Mouse (Mus musculus) stomach, embryonic 16.5 days (tissue): ENCODE measurements around the gene Wdr27. TPM values are rescaled to one million over a fixed set of nuclear protein-coding genes. Genes with fewer than 3 reads are reported as not detected.
"Not testable (repeated sequence)": the region's sequence is repeated elsewhere in the genome, so short reads cannot be mapped to it uniquely, and the experiment has no call there.

Experiments
- ATAC-seq: fragments of 200-750 bp; cut with Nextera tagmentation; 2 replicates; pipeline ENCODE4 v1.8.0; 2017; ENCODE audit warnings: moderate number of reproducible peaks, moderate TSS enrichment; ENCODE audit not compliant: insufficient read depth, low FRiP score
- H3K27ac ChIP-seq: fragments of 300-500 bp; sonication (generic); 2 replicates; pipeline ENCODE4 v1.5.1; 2014; ENCODE audit warnings: low read length
- H3K27me3 ChIP-seq: fragments of 300-500 bp; sonication (generic); 2 replicates; pipeline ENCODE4 v1.6.1; 2014; ENCODE audit warnings: low read length, control low read depth, mixed read lengths; ENCODE audit not compliant: control insufficient read depth, insufficient read depth
- H3K36me3 ChIP-seq: fragments of 300-500 bp; sonication (generic); 2 replicates; pipeline ENCODE4 v1.6.1; 2014; ENCODE audit warnings: low read length; ENCODE audit not compliant: control insufficient read depth, insufficient read depth
- H3K4me1 ChIP-seq: fragments of 300-500 bp; sonication (generic); 2 replicates; pipeline ENCODE4 v1.6.1; 2014; ENCODE audit warnings: low read length, control low read depth, mixed read lengths; ENCODE audit not compliant: control insufficient read depth, insufficient read depth
- H3K4me2 ChIP-seq: fragments of 300-500 bp; sonication (generic); 2 replicates; pipeline ENCODE4 v1.6.1; 2014; ENCODE audit warnings: low read depth, low read length, mixed read lengths
- H3K4me3 ChIP-seq: fragments of 300-500 bp; sonication (generic); replicated peaks from 2 replicates; pipeline ENCODE4 v1.5.1; 2014; ENCODE audit warnings: mild to moderate bottlenecking, low read length
- H3K9ac ChIP-seq: fragments of 300-500 bp; sonication (generic); 2 replicates; pipeline ENCODE4 v1.6.1; 2014; ENCODE audit warnings: low read length
- H3K9me3 ChIP-seq: fragments of 300-500 bp; sonication (generic); replicated peaks from 2 replicates; pipeline ENCODE4 v1.6.1; 2016; ENCODE audit warnings: low read length, control low read depth; ENCODE audit not compliant: control insufficient read depth
- WGBS: fragments of 180-500 bp; shearing (Covaris S2); extraction: QIAGEN DNeasy Blood & Tissue Kit; methylation state at CpG from one replicate; pipeline ENCODE4 v1.1.7; 2014; 5-methylcytosine and 5-hydroxymethylcytosine counted together
- polyA plus RNA-seq: library from polyadenylated mRNA; unstranded; fragments of >200 nt; fragmentation: Nextera tagmentation; extraction: Ambion mirVana; gene quantifications from 2 replicates; pipeline ENCODE4 v1.2.1, GENCODE M21; 2015

The Wdr27 gene
- polyA plus RNA-seq, 1 experiment from 2014 or later, result 6.2 TPM

DNA sequence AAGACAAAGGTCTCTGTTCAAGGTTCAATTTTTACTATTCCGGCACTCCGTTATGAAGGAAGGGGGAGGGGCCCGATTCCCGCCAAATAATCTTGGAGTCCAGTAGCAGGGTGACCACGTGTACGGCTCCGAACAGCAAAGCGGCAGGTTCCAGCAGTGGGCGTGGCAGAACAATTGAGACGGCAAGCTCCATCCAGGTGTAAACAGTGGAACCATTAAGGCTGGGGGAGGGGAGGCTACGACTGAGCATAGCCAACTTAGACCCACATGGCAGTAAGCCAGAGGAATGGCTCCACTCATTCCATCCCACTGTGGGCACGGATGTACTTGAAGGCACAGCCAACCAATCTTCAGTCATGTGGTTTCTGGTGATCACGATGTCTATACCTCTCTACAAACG is 7.7 kb downstream of the Wdr27 start:
- H3K27ac ChIP-seq, H3K4me1 ChIP-seq, H3K9ac ChIP-seq, H3K4me2 ChIP-seq, H3K9me3 ChIP-seq, ATAC-seq, H3K36me3 ChIP-seq, H3K4me3 ChIP-seq, H3K27me3 ChIP-seq: not testable (repeated sequence)
- 72% methylated on average over 12 of the region's 14 CpGs for WGBS

DNA sequence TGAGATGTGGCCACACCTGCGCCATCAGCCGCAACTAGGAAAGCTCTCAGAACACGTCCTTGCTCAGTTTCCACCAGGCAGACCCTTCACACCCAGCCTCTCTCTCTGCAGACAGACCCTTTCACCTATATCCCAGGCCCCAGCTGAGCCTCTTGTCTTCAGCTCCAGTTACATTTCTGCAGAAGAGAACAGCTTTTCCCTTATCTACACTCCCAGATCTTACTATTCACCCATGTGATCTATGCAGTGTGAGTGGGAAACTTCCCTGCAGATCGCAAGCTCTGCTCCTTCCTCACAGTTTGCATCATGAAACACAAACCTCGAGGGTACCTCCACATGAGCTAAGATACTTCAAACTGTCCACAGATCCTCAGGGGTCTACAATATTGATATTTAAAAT is 11.5 kb downstream of the Wdr27 start:
- no peak overlapping the region for H3K9ac ChIP-seq
- 85% methylated on average over 5 of the region's 5 CpGs for WGBS
- H3K27me3 ChIP-seq, result no peaks in the 10 kb centered on the region
- no peak overlapping the region for H3K4me2 ChIP-seq
- H3K27ac ChIP-seq, result no peak overlapping the region
- no peak for ATAC-seq
- H3K36me3 ChIP-seq, result no peaks in the 10 kb centered on the region
- H3K4me3 ChIP-seq, result no peak overlapping the region
- H3K9me3 ChIP-seq, result no peaks in the 10 kb centered on the region
- no peaks in the 10 kb centered on the region for H3K4me1 ChIP-seq

DNA sequence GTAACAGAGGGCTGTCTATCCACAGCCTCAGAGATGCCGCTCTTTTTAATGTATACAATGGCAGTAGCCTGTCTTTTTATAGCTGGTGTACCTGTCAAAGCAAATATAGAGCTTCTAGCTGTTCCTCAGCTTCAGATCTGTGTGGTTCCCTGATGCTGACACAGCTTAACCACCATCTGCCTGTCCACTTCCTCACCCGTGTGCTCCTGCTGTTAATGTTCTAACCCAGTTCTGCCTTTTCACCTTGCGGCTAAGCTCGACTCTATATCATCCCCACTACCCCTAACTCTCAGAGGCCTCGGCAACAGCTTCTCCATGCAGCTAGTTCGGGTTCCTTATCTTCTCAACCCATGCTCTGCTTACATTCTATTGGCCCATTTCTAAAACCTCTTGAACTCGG is 12.3 kb downstream of the Wdr27 start:
- H3K27me3 ChIP-seq, result no peaks in the 10 kb centered on the region
- no peak overlapping the region for H3K4me3 ChIP-seq
- no peak overlapping the region for H3K9ac ChIP-seq
- no peaks in the 10 kb centered on the region for H3K9me3 ChIP-seq
- no peaks in the 10 kb centered on the region for H3K36me3 ChIP-seq
- H3K4me1 ChIP-seq, result no peaks in the 10 kb centered on the region
- no peak overlapping the region for H3K4me2 ChIP-seq
- WGBS, result 77% methylated on average over 7 of the region's 7 CpGs
- H3K27ac ChIP-seq, result no peak overlapping the region
- ATAC-seq, result no peak

DNA sequence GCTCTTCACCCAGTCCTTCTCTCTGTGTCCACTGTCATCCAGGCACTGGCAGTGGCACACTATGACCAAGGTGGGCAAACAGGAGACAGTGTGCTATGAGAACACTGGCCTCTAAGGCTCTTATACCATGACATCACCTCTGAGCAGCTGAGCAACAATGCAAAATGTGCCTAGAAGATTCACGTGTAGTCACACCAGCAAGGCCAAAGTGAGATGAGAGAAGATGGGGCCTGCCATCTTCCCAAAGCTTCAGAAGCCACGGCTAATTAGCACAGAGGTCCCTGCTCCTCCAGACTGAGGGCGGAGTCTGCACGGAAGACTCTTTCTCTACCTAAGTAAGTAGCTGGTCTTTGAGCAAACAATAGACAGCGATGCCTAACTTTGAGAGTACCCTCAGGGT is 14.3 kb downstream of the Wdr27 start:
- H3K4me2 ChIP-seq, result no peak overlapping the region
- no peak for ATAC-seq
- WGBS, result 61% methylated on average over 5 of the region's 5 CpGs
- no peak overlapping the region for H3K9ac ChIP-seq
- H3K4me1 ChIP-seq, result no peaks in the 10 kb centered on the region
- no peak overlapping the region for H3K4me3 ChIP-seq
- H3K36me3 ChIP-seq, result no peaks in the 10 kb centered on the region
- H3K27ac ChIP-seq, result no peak overlapping the region
- H3K27me3 ChIP-seq, result no peaks in the 10 kb centered on the region
- no peaks in the 10 kb centered on the region for H3K9me3 ChIP-seq

DNA sequence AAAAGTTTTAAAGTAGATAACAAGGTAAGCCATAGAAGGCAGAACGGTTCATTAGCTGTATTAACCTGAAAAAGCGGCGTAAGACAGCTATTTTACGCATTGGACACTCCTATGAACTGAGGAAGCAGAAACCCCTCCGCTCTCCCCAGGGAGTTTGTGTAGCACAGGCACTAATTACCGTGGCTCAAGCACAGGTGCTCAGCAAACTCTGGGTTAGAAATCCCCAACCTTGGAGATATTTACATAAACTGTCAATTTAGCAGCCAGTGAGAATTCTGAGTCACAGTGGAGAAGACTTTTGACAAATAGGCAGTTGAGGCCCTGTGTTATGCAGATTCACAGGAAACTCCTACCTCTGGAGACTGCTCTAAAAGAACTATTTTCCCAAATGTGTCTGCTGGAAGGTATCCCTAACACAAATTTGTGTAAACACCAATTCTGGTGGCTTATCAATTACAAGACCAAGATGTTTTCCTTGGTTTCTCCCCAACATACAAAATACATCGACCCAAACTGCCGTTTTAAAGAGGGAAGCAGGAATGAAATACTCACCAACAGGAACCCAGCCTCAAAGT is 15.2 kb downstream of the Wdr27 start:
- WGBS, result 70% methylated on average over 8 of the region's 8 CpGs
- Histone ChIP-seq H3K27me3 (no peaks in the 10 kb centered on the region), H3K4me1 (no peaks in the 10 kb centered on the region), H3K9ac (no peak overlapping the region), H3K4me3 (no peak overlapping the region), H3K4me2 (no peak overlapping the region), H3K27ac (no peak overlapping the region), H3K9me3 (no peaks in the 10 kb centered on the region), H3K36me3 (no peaks in the 10 kb centered on the region)
- no peak for ATAC-seq

DNA sequence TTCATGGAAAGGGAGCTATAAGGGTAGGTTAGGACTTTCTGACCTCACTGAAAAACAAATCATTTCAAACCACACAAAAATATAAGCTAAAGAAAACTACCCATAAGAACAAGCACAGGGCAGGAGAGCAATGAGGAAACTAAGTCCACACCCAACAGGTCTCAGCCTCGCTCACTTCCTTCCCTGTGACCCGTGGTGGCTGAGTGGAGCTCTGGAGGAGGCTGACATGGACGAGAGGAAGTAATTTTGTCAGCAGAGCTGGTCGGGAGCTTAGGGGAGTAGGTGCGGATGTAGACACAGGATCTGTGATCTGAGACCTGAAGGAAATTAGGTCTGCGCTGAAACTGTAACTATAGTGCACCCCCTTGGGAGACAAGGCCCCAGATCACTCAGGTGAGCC is 21.4 kb downstream of the Wdr27 start:
- Histone ChIP-seq H3K36me3 (no peaks in the 10 kb centered on the region), H3K9me3 (no peaks in the 10 kb centered on the region), H3K4me2 (no peak overlapping the region), H3K4me1 (no peaks in the 10 kb centered on the region), H3K4me3 (no peak overlapping the region), H3K9ac (no peak overlapping the region), H3K27me3 (no peaks in the 10 kb centered on the region), H3K27ac (no peak overlapping the region)
- ATAC-seq, result no peak
- WGBS, result 59% methylated on average over 6 of the region's 6 CpGs

DNA sequence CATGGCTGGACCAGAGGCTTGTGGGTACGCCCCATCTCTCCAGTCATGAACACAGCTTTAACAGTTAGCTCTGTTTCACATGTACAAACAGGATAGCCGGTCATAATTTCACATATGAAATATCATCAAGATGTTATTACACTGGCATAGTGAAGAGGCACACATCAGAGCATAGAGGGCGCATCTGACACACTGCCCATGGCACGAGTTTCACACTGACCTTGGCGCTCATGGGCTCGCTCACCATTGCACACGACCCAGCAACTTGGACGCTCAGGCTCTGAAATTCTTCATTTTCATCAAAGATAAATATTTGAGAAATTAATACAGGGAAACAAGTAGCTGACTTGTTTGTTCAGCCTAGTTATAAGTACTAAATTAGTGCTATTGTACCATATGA is 25.1 kb downstream of the Wdr27 start:
- Histone ChIP-seq H3K36me3 (no peaks in the 10 kb centered on the region), H3K27ac (no peak overlapping the region), H3K9ac (no peak overlapping the region), H3K9me3 (no peaks in the 10 kb centered on the region), H3K27me3 (no peaks in the 10 kb centered on the region), H3K4me1 (no peaks in the 10 kb centered on the region), H3K4me3 (no peak overlapping the region), H3K4me2 (no peak overlapping the region)
- 81% methylated on average over 8 of the region's 8 CpGs for WGBS
- ATAC-seq, result no peak

DNA sequence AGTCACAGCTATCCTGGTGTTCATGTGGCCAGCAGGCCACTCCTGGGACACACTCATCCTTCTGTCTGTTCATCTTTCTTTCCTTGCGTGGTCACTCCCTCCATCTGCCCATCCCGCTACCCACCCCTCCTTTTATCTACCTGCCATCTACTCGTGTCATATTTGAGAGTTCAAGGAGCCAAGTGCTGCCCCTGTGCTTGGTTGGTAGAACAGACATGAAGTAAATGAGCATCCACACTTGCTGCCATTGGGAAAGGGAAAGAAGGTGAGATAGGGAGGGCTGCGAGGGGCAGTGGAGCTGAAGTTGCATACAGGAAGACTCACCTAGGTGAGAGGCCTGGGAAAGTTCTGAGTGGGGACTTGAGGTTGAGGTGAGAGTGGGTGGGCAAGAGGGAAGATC is 28.6 kb downstream of the Wdr27 start:
- Histone ChIP-seq H3K4me3 (no peak overlapping the region), H3K9ac (no peak overlapping the region), H3K4me1 (no peaks in the 10 kb centered on the region), H3K27me3 (no peaks in the 10 kb centered on the region), H3K36me3 (no peaks in the 10 kb centered on the region), H3K27ac (no peak overlapping the region), H3K4me2 (no peak overlapping the region), H3K9me3 (no peaks in the 10 kb centered on the region)
- no peak for ATAC-seq
- 83% methylated on average over 4 of the region's 4 CpGs for WGBS

DNA sequence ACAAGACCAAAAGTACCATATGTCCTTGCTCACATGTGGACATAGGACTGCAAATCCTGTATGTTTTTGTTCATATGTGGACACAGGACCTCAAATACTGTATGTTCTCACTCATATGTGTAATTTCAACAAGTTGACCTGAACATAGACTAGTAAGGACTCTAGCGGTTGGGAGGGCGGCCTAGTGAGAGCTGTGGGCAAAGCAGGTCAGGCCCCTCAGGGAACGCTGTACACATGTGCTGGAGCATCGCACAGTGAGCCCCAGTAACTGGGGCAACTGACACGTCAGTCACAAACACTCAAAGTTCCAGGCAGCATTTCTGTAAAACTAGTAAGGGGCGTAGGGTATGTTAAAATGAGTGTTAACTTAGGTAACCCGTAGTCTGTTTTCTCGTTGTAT is 30.0 kb downstream of the Wdr27 start:
- Histone ChIP-seq H3K36me3 (no peaks in the 10 kb centered on the region), H3K27ac (no peak overlapping the region), H3K9ac (no peak overlapping the region), H3K4me2 (no peak overlapping the region), H3K4me1 (no peaks in the 10 kb centered on the region), H3K27me3 (no peaks in the 10 kb centered on the region), H3K4me3 (no peak overlapping the region), H3K9me3 (no peaks in the 10 kb centered on the region)
- WGBS, result 83% methylated on average over 8 of the region's 8 CpGs
- no peak for ATAC-seq

DNA sequence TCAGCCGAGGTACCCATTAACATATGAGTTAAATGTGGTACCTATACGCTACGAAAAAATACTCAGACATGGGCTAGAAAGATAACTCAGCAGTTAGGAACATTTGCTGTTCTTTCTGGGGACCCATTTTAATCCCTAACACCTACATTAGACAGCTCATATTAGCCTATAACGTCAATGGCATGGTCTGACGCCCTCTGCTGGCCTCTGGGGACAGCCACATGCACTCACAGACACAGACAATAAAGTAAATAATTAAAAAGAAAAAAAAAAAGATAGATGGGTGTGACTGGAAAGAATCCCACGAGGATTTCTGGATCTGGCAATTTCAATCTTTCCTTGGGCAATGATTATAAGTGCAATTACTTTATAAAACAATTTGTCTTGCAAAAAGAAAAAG is 30.5 kb downstream of the Wdr27 start:
- H3K4me2 ChIP-seq, result no peak overlapping the region
- H3K4me1 ChIP-seq, result no peaks in the 10 kb centered on the region
- H3K9me3 ChIP-seq, result no peaks in the 10 kb centered on the region
- H3K9ac ChIP-seq, result no peak overlapping the region
- H3K27me3 ChIP-seq, result no peaks in the 10 kb centered on the region
- no peak overlapping the region for H3K4me3 ChIP-seq
- 48% methylated on average over 6 of the region's 6 CpGs for WGBS
- no peak for ATAC-seq
- H3K36me3 ChIP-seq, result no peaks in the 10 kb centered on the region
- H3K27ac ChIP-seq, result no peak overlapping the region
